Mouse (Mus musculus): ENCODE data around the gene Tubg2.

The Tubg2 gene

DNA sequence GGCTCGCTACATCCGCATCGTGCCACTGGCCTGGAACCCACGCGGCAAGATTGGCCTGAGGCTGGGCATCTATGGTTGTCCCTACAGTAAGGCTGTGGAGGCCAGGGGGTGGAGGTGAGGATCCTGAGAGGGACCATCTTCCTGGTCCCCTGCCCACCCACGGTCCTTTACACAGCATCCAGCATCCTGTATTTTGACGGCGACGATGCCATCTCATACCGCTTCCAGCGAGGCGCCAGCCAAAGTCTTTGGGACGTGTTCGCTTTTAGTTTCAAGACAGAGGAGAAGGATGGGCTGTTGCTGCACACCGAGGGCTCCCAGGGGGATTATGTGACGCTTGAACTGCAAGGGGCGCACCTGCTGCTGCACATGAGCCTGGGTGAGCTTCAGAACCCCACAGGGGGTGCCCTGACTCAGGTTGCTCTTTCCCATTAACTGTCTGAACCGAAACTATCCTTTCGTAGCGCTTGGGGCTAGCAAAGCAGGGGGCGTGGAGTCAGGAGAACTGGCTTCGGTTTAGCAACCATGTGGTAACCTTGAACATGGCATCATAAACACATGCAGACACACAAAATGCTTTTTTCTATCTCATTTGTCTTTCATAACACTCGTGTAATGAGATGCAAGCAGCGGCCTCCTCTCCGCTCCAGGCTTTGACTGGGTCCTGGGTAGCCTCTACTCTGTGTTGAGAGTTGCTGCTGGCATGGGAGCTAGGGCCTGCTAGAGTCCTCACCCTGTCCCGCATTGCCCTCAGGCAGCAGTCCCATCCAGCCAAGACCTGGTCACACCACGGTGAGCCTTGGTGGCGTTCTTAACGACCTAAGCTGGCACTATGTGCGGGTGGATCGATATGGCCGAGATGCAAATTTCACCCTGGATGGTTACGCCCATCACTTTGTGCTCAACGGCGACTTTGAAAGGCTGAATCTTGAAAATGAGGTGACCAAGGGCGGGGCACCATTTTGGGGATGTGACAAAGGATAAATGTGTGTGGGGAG is 22.7 kb downstream of the Tubg2 start:
- DNase-seq (ENCODE audit: low spot score in 2 of 2) = no peak

DNA sequence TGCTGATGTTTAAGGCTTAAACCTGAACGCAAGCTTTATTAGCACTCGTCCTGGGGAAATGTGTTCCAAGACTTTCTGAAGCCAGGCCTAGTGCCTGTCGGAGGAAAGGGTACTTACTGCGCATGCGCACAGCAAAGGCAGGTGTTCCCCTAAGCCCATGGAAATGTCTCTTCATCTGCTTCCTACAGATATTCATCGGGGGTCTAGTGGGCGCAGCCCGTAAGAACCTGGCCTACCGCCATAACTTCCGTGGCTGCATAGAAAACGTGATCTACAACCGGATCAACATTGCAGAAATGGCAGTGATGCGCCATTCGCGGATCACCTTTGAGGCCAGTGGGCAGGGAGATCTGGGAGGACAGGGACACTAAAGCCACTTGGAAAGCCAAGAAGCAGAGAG is 23.6 kb downstream of the Tubg2 start:
- DNase-seq (ENCODE audit: low spot score in 2 of 2) = no peak

DNA sequence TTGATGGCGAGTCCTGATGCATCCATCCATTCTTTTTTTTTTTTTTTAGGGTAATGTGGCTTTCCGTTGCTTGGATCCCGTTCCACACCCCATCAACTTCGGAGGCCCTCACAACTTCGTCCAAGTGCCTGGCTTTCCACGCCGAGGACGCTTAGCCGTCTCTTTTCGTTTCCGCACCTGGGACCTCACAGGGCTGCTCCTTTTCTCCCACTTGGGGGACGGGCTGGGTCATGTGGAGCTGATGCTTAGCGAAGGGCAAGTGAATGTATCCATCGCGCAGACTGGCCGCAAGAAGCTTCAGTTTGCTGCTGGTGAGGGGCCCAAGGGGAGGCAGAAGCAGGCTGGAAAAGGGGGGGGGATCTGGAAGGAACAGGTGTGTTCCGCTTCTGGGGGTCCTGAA is 24.6 kb downstream of the Tubg2 start:
- DNase-seq (ENCODE audit: low spot score in 2 of 2) = no peak

DNA sequence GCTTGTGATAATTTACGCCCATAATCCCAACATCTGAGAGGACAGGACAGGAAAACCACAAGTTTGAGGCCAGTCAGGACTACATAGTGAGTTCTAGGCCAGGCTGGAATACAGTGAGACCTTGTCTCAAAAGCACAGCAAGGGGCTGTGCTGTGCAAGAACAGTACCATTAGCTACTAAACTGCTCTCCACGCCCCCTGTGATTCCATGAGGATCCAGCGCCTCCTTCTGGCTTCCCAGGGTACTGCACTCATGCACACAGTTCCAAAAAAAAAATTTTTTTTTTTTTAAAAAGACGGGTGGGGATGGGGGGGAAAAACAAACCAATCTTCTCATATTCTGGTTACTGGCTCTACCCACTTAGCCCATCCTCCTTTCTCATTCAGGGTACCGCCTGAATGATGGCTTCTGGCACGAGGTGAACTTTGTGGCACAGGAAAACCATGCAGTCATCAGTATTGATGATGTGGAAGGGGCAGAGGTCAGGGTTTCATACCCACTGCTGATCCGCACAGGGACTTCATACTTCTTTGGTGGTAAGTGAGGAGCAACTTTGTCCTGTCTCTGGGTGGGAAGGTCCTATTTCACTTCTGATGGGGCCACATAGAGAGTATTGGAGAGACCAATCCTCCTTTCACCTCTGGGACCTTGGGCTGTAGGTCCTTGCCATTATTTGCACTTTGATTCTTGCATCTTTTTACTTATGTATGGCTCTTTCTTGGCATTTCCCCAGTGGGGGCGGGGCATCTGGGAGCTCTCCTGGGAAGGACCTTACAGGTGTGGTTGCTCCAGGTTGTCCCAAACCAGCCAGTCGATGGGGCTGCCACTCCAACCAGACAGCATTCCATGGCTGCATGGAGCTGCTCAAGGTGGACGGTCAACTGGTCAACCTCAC is 25.4 kb downstream of the Tubg2 start:
- DNase-seq (ENCODE audit: low spot score in 2 of 2) = peak in 1 of 2 experiments; percentile 43

DNA sequence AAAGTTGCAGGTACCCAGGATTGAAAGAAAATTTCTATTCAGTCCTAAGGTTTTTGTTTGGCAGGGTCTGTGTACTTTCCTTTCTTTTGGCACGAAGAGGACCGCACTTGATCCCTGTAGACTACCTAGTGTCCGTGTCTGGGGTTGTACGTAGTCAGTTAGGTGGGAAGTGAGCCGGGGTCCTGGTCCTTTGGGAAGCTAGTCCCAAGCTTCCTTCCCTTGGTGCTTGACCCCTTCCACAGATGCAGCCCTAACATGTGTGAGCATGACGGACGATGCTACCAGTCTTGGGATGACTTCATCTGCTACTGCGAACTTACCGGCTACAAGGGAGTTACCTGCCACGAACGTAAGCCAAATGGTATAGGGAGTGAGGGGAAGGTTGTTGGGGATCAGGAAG is 26.3 kb downstream of the Tubg2 start:
- DNase-seq (ENCODE audit: low spot score in 2 of 2) = no peak

GRCm38 (mm10) chr11:101182771-101183517 is 27.2 kb downstream of the Tubg2 start:
- DNase-seq (ENCODE audit: low spot score in 2 of 2) = no peak

- no peak for DNase-seq (ENCODE audit: low spot score in 2 of 2)
Observed at GRCm38 (mm10) chr11:101184984-101185383, 29.3 kb downstream of the Tubg2 start.

DNA sequence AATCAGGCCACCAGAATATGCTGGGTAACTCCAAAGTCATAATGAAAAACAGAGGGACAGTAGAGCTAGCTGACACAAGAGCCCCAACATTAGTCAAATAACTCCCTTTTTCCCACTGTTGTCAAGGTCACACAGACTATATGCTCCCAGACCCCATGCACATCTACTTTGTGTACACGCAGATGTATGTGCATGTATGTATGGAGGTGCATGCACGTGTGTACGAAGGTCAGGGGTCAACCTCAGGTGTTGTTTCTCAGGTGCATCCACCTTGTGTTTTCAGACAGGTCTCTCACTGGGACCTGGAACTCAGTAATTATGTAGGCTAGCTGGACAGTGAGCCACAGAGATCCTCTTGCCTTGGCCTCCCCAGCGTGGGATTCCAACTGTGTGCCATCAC is 29.7 kb downstream of the Tubg2 start:
- DNase-seq (ENCODE audit: low spot score in 2 of 2) = no peak

DNA sequence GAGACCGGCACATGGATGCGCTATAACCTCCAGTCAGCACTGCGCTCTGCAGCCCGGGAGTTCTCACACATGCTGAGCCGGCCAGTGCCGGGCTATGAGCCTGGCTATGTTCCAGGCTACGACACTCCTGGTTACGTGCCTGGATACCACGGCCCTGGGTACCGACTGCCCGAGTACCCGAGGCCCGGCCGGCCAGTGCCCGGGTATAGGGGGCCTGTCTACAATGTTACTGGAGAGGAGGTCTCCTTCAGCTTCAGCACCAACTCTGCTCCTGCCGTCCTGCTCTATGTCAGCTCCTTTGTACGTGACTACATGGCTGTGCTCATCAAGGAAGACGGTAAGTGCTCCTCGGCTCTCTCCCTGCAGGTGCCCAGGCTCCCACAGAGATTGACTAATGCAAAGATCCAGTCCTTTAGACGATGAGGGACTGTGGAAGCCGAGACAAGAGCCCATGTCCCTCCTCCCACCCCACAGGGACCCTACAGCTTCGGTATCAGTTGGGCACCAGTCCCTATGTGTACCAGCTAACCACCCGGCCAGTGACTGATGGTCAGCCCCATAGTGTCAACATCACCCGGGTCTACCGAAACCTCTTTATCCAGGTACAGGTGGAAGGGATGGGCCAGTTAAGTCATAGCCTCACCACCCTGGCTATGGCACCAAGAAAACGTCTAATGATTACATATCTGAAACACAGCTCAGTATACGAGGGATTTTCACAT is 31.0 kb downstream of the Tubg2 start:
- DNase-seq (ENCODE audit: low spot score in 2 of 2) = no peak

- no peak for DNase-seq (ENCODE audit: low spot score in 2 of 2)
Observed at GRCm38 (mm10) chr11:101187541-101187940, 31.8 kb downstream of the Tubg2 start.

DNA sequence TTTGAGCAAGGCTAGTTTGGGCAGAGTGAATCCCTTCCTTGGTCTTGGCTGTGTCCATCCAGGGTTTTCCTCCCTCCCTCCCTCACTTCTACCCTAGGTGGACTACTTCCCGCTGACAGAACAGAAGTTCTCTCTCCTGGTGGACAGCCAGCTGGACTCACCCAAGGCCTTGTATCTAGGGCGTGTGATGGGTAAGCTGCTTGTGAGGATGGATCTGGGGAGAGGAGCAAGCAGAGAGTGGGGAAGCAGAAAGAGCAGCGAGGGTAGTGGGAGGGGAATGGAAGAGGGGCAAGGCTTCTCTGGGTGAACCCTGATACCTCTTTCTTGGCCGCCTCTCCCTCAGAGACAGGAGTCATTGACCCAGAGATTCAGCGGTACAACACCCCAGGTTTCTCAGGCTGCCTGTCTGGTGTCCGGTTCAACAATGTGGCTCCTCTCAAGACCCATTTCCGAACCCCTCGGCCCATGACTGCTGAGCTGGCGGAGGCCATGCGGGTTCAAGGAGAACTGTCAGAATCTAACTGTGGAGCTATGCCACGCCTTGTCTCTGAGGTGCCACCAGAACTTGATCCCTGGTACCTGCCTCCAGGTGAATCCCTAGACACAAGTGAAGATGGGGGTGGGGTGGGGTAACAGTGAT is 32.6 kb downstream of the Tubg2 start:
- no peak for DNase-seq (ENCODE audit: low spot score in 2 of 2)

GRCm38 (mm10) chr11:101189495-101190180 is 33.9 kb downstream of the Tubg2 start:
- no peak for DNase-seq (ENCODE audit: low spot score in 2 of 2)

DNA sequence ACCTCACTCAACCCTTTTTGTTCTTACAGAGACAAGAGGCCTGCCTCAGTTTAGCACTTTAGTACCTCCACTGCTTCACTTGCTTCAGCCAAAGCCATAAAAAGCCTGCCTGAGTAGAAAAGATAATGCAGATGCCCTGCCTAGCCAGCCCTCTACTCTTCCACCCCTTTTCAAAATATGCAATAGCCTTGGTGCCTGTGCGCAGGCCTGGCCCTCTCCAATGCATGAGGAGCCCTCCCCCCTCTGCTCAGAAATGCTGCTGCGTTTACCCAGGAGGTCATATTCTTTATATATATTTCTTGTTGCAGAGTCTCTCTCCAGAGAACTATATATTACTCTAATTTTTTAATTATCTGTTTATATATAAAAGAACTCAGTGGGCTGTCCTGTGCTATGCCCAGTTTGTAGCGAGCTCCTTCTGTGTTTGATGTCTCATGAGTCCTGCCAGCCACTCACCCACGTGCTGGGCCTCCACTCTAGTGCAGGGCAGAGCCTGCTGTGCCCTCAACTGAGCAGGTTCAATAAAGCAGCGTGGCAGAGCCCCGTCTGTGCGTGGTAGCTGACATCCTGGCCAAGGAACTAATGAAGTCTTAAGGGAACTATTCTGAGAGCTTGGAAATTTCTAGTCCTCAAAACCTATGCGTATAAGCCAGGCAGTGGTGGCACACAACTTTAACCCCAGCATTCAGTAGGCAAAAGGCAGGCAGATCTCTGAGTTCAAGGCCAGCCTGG is 34.6 kb downstream of the Tubg2 start:
- no peak for DNase-seq (ENCODE audit: low spot score in 2 of 2)

DNA sequence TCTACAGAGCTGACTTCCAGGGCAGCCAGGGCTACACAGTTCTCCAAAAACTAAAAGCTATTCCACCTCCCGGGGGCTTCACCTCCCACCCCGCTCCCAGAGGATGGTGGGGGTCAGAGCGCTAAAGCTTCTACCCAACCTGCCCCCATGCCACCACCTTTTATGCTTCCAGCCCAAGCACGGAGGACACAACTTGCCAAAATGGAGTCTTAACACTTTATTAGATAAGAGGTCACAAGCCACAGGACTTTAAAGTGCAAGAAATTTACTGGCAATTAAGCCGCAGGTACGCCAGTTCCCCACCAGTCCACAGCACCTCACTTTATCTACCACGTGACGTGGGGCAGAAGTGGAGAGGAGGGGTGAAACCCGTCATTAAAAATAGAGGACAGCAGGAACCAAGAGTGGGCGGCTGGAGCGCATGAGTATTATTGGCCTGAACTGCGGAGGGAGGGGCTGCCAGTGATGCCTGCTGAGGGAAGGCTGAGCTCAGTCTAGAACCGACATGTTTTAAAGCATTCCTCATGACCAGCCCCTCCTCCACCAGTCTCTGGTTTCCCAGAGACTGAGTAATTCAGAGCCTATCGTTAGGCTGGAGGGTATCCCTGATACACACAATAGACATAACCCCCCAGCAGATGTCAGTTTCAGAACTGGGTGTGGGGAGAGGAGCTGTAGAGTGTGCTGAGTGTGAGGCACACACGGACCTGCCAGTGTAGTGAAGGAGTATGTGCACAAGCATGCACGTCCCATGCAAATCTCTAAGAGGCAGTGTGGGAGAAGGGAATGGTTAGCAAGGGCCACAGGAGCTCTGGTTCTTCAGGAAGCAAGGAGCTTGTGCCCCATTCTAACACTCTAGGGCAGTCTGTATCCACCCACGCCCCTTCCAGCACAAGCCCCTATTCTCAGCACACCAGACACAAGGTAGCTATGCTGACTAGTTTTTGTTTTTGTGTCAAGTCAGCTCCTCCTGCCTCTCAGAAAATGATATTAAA is 35.5 kb downstream of the Tubg2 start:
- no peak for DNase-seq (ENCODE audit: low spot score in 2 of 2)

- DNase-seq (ENCODE audit: low spot score in 2 of 2) = no peak
Observed at GRCm38 (mm10) chr11:101191919-101192470, 36.3 kb downstream of the Tubg2 start.

DNA sequence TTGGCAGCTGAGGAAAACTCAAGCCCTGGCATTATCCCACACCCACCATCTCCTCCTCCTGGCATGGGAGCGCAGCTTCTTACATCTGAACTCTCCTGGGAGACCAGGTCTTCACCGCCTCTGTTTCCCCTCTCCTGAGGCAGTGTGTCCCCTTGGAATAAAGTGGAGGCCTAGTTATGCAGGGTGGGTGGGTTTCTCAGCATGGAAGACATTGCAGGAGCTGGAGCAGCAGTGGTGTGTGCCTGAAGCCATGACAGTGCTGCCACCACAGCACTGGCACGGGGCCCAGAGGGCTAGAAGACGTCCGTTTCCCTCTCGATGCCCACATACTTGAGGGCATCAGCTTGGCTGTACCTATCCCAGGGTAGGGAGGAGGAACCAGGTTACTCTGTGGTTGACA is 36.9 kb downstream of the Tubg2 start:
- no peak for DNase-seq (ENCODE audit: low spot score in 2 of 2)

- no peak for DNase-seq (ENCODE audit: low spot score in 2 of 2)
Observed at GRCm38 (mm10) chr11:101193076-101193475, 37.4 kb downstream of the Tubg2 start.

DNA sequence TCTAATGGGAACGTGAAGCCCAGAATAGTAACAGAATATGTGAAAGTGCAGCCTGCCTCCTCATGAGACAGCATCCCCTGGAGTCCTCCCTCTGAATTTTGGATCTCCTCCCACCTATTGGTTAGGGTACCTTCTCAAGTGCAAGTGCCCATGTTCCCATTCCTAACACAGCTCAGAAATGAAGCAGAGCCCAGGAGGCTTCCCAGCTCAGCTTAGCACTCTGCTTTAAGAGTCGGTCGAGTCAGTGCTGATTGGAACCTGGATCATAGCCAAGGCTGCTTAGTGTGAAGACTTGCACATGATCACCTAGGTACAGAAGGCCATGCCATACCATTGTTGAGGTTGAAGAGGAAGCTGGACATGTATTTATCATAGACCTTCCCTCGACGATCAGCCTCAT is 38.4 kb downstream of the Tubg2 start:
- no peak for DNase-seq (ENCODE audit: low spot score in 2 of 2)
